Mouse (Mus musculus) heart, embryonic 11.5 days (tissue): ENCODE results near the gene Samd4b. TPM values are rescaled to one million over a fixed set of nuclear protein-coding genes. Genes with fewer than 3 reads are reported as not detected.

Experiments used
- ATAC-seq: fragments of 200-750 bp; cut with Nextera tagmentation; replicated peaks from 2 replicates; pipeline ENCODE4 v1.8.0; 2017; ENCODE audit warnings: moderate library complexity; ENCODE audit not compliant: insufficient number of reproducible peaks, low FRiP score, low TSS enrichment
- H3K27ac ChIP-seq: fragments of 300-500 bp; sonication (generic); 2 replicates; pipeline ENCODE4 v1.5.1; 2014; ENCODE audit warnings: mild to moderate bottlenecking, low read depth, low read length
- H3K27me3 ChIP-seq: fragments of 300-500 bp; sonication (generic); 2 replicates; pipeline ENCODE4 v1.6.1; 2014; ENCODE audit warnings: mild to moderate bottlenecking, low read length, mixed read lengths; ENCODE audit not compliant: control insufficient read depth, insufficient read depth
- H3K36me3 ChIP-seq: fragments of 300-500 bp; sonication (generic); 2 replicates; pipeline ENCODE4 v1.6.1; 2014; ENCODE audit warnings: mild to moderate bottlenecking, low read length, moderate library complexity, mixed read lengths; ENCODE audit not compliant: control insufficient read depth, insufficient read depth
- H3K4me1 ChIP-seq: fragments of 300-500 bp; sonication (generic); 2 replicates; pipeline ENCODE4 v1.6.1; 2014; ENCODE audit warnings: low read length; ENCODE audit not compliant: control insufficient read depth, insufficient read depth
- H3K4me2 ChIP-seq: fragments of 300-500 bp; sonication (generic); 2 replicates; pipeline ENCODE4 v1.6.1; 2014; ENCODE audit warnings: mild to moderate bottlenecking, moderate library complexity
- H3K4me3 ChIP-seq: fragments of 300-500 bp; sonication (generic); 2 replicates; pipeline ENCODE4 v1.5.1; 2014; ENCODE audit warnings: low read depth, low read length
- H3K9ac ChIP-seq: fragments of 300-500 bp; sonication (generic); 2 replicates; pipeline ENCODE4 v1.6.1; 2014; ENCODE audit warnings: mild to moderate bottlenecking, low read depth, low read length, moderate library complexity
- H3K9me3 ChIP-seq: fragments of 300-500 bp; sonication (generic); replicated peaks from 2 replicates; pipeline ENCODE4 v1.6.1; 2016; ENCODE audit warnings: low read length; ENCODE audit not compliant: control insufficient read depth
- WGBS: fragments of 180-500 bp; shearing (Covaris S2); extraction: QIAGEN DNeasy Blood & Tissue Kit; methylation state at CpG from one replicate; pipeline ENCODE4 v1.1.7; 2014; ENCODE audit not compliant: insufficient replicate concordance; 5-methylcytosine and 5-hydroxymethylcytosine counted together
- polyA plus RNA-seq: library from polyadenylated mRNA; unstranded; fragments of >200 nt; fragmentation: Nextera tagmentation; extraction: Ambion mirVana; gene quantifications from 2 replicates; pipeline ENCODE4 v1.2.1, GENCODE M21; 2014

Samd4b gene
- 22.2 and 22.8 TPM in 2 replicates for polyA plus RNA-seq

GRCm38 (mm10) chr7:28597642-28598446 is at the start of gene Samd4b, which contains the start of gene Pak4:
Gene Samd4b, minus strand, starts transcription at chr7:28598144.
Gene Pak4, minus strand, starts transcription at chr7:28598185.
- ATAC-seq, result peak; percentile 91
- WGBS, result under 1% methylated on average over 66 of the region's 66 CpGs

GRCm38 (mm10) chr7:28647016-28647415 is 49.1 kb upstream of the Samd4b start:
- Histone ChIP-seq H3K9ac (no peak overlapping the region), H3K27me3 (no peaks in the 10 kb centered on the region), H3K4me1 (no peaks in the 10 kb centered on the region), H3K27ac (no peak overlapping the region), H3K9me3 (no peaks in the 10 kb centered on the region), H3K4me2 (no peak overlapping the region), H3K4me3 (no peak overlapping the region), H3K36me3 (no peaks in the 10 kb centered on the region)
- WGBS, result 54% methylated on average over 7 of the region's 7 CpGs
- no peak for ATAC-seq

More at GRCm38 (mm10) chr7:28597642-28598446, at the start of gene Samd4b, which contains the start of gene Pak4:
- peak within 1 kb of the TSS; percentile 81 for H3K27ac ChIP-seq
- no peaks in the 10 kb centered on the region for H3K9me3 ChIP-seq
- H3K9ac ChIP-seq, result peak within 1 kb of the TSS; percentile 81
- H3K27me3 ChIP-seq, result no peaks in the 10 kb centered on the region
- H3K4me2 ChIP-seq, result peak within 1 kb of the TSS; percentile 81
- peaks cover 36% of the 10 kb centered on the region for H3K4me1 ChIP-seq
- peak within 1 kb of the TSS; percentile 81 for H3K4me3 ChIP-seq
- no peaks in the 10 kb centered on the region for H3K36me3 ChIP-seq

- H3K27ac ChIP-seq, result no peak overlapping the region
- no peaks in the 10 kb centered on the region for H3K36me3 ChIP-seq
- 86% methylated on average over 2 of the region's 2 CpGs for WGBS
- no peak overlapping the region for H3K4me2 ChIP-seq
- ATAC-seq, result no peak
- no peak overlapping the region for H3K4me3 ChIP-seq
- H3K9ac ChIP-seq, result no peak overlapping the region
- no peaks in the 10 kb centered on the region for H3K9me3 ChIP-seq
- H3K4me1 ChIP-seq, result no peaks in the 10 kb centered on the region
- no peaks in the 10 kb centered on the region for H3K27me3 ChIP-seq
Measured at GRCm38 (mm10) chr7:28645947-28646475, 48.1 kb upstream of the Samd4b start.

- Histone ChIP-seq H3K36me3 (no peaks in the 10 kb centered on the region), H3K9me3 (no peaks in the 10 kb centered on the region), H3K4me2 (no peak overlapping the region), H3K4me1 (no peaks in the 10 kb centered on the region), H3K4me3 (no peak overlapping the region), H3K9ac (no peak overlapping the region), H3K27ac (no peak overlapping the region), H3K27me3 (no peaks in the 10 kb centered on the region)
- WGBS, result 75% methylated on average over 6 of the region's 6 CpGs
- no peak for ATAC-seq
Measured at GRCm38 (mm10) chr7:28645366-28645765, 47.4 kb upstream of the Samd4b start.

GRCm38 (mm10) chr7:28641546-28641945 is 43.6 kb upstream of the Samd4b start:
- Histone ChIP-seq H3K4me1 (no peaks in the 10 kb centered on the region), H3K4me3 (no peak overlapping the region), H3K27ac (no peak overlapping the region), H3K4me2 (no peak overlapping the region), H3K36me3 (no peaks in the 10 kb centered on the region), H3K9me3 (no peaks in the 10 kb centered on the region), H3K9ac (no peak overlapping the region), H3K27me3 (no peaks in the 10 kb centered on the region)
- 69% methylated on average over 8 of the region's 8 CpGs for WGBS
- ATAC-seq, result no peak

GRCm38 (mm10) chr7:28637511-28637910 is 39.6 kb upstream of the Samd4b start:
- H3K36me3 ChIP-seq, result no peaks in the 10 kb centered on the region

GRCm38 (mm10) chr7:28634128-28634527 is 36.2 kb upstream of the Samd4b start:
- Histone ChIP-seq H3K9ac (no peak overlapping the region), H3K9me3 (no peaks in the 10 kb centered on the region), H3K27me3 (peaks cover 24% of the 10 kb centered on the region), H3K4me3 (no peak overlapping the region), H3K27ac (no peak overlapping the region), H3K4me1 (peaks cover 6% of the 10 kb centered on the region; the same call in 1 of the 2 replicates), H3K4me2 (no peak overlapping the region), H3K36me3 (no peaks in the 10 kb centered on the region)
- ATAC-seq, result no peak
- whole genome bisulfite sequencing, result 53% methylated on average over 4 of the region's 4 CpGs

More at GRCm38 (mm10) chr7:28637511-28637910, 39.6 kb upstream of the Samd4b start:
- Histone ChIP-seq H3K27ac (no peak overlapping the region), H3K4me3 (no peak overlapping the region), H3K9me3 (no peaks in the 10 kb centered on the region), H3K4me2 (no peak overlapping the region), H3K27me3 (no peaks in the 10 kb centered on the region), H3K4me1 (no peaks in the 10 kb centered on the region), H3K9ac (no peak overlapping the region)
- ATAC-seq, result no peak
- 7% methylated on average over 8 of the region's 8 CpGs for WGBS

GRCm38 (mm10) chr7:28631073-28631472 is 33.1 kb upstream of the Samd4b start, which contains the start of gene Acp7:
Gene Acp7, minus strand, starts transcription at chr7:28631332.
- Histone ChIP-seq H3K27ac (no peak within 1 kb of the TSS), H3K36me3 (no peaks in the 10 kb centered on the region), H3K9ac (no peak within 1 kb of the TSS), H3K27me3 (peaks cover 29% of the 10 kb centered on the region), H3K4me3 (peak within 1 kb of the TSS; percentile 21), H3K9me3 (no peaks in the 10 kb centered on the region), H3K4me1 (peaks cover 6% of the 10 kb centered on the region; the same call in 1 of the 2 replicates), H3K4me2 (peak within 1 kb of the TSS; percentile 50)
- no peak for ATAC-seq
- WGBS, result 22% methylated on average over 10 of the region's 10 CpGs
